Mouse (Mus musculus): Measurements from ENCODE around the gene Cacna1c. TPM values are rescaled to one million over a fixed set of nuclear protein-coding genes. Genes with fewer than 3 reads are reported as not detected.

Gene Cacna1c
- polyA plus RNA-seq, 1 experiment from 2014 or later, result 0.23 TPM

DNA sequence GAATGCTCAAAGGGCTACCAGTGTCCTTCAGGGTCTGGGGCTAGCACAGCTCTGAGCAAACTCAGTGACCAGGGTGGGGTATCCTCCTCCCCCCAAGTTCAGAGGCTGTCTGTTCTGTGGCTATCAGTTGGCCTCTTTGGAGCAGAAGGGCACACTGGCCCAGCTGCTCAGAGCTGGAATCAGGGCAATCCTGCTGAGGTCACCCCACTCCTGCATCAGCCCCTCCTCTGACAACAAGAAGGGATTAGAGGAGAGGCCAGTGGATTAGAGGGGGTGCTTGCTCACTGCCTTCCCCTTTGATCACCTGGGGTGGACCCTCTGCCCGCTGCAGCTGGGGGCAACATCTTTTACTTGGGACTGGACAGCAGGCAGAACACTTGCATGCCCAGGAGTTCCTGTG is 40.0 kb upstream of the Cacna1c start, which contains the start of gene Cacna2d4:
Cacna2d4 (plus strand) TSS at position 286 of the 400 bp plus-strand sequence.
- ATAC-seq, result no peak

DNA sequence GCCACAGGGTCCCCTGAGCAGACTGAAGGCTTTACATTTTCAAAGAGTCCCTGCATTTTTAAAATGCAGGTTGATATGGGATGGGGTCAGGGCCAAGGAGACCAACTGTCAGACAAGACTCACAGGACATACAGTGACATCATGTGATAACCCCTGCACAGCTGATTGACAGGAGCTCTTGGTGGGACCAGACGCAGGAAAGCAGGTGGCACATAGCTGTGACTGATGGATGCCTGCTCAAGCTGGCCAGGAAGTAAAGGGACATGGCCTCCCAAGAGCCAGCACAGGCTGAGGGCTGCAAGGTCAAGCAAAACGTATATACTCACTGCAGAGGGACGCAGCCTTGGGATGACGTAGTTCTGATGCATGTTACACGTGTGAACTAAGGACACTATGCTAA is 39.2 kb upstream of the Cacna1c start:
- H3K27ac ChIP-seq (ENCODE audit: low read depth), result no peak overlapping the region
- no peak overlapping the region for H3K9ac ChIP-seq (replicated peaks)
- H3K36me3 ChIP-seq (replicated peaks; ENCODE audit: insufficient read depth, low read length), result no peaks in the 10 kb centered on the region
- H3K27me3 ChIP-seq (ENCODE audit: insufficient read depth, low read length), result no peaks in the 10 kb centered on the region
- no peak overlapping the region for H3K4me3 ChIP-seq (ENCODE audit: low read depth, low read length)
- DNase-seq (no peak), ATAC-seq (no peak)
- no peak overlapping the region for H3K4me2 ChIP-seq (ENCODE audit: low read depth, low read length)
- WGBS (ENCODE audit: insufficient replicate concordance), result 57% methylated on average over 5 of the region's 5 CpGs
- no peak for TF ChIP-seq EP300 (IDR thresholded peaks at IDR 0.05; ENCODE audit: low read depth)
- TF ChIP-seq CTCF (IDR thresholded peaks at IDR 0.05; ENCODE audit: low read depth), result no peak
- H3K4me1 ChIP-seq (ENCODE audit: insufficient read depth), result no peaks in the 10 kb centered on the region
- no peaks in the 10 kb centered on the region for H3K9me3 ChIP-seq (ENCODE audit: low read length)

More for the DNA sequence above, 40.0 kb upstream of the Cacna1c start, which contains the start of gene Cacna2d4:
- Histone ChIP-seq H3K27me3 (ENCODE audit: insufficient read depth, low read length) (no peaks in the 10 kb centered on the region), H3K4me3 (ENCODE audit: low read depth, low read length) (no peak within 1 kb of the TSS), H3K9me3 (ENCODE audit: low read length) (no peaks in the 10 kb centered on the region), H3K27ac (ENCODE audit: low read depth) (no peak within 1 kb of the TSS), H3K36me3 (replicated peaks; ENCODE audit: insufficient read depth, low read length) (no peaks in the 10 kb centered on the region), H3K4me2 (ENCODE audit: low read depth, low read length) (no peak within 1 kb of the TSS), H3K4me1 (ENCODE audit: insufficient read depth) (no peaks in the 10 kb centered on the region), H3K9ac (replicated peaks) (no peak within 1 kb of the TSS)
- TF ChIP-seq CTCF (IDR thresholded peaks at IDR 0.05; ENCODE audit: low read depth) (no peak), EP300 (IDR thresholded peaks at IDR 0.05; ENCODE audit: low read depth) (no peak)
- no peak for DNase-seq
- WGBS (ENCODE audit: insufficient replicate concordance), result 35% methylated on average over 1 of the region's 1 CpGs

DNA sequence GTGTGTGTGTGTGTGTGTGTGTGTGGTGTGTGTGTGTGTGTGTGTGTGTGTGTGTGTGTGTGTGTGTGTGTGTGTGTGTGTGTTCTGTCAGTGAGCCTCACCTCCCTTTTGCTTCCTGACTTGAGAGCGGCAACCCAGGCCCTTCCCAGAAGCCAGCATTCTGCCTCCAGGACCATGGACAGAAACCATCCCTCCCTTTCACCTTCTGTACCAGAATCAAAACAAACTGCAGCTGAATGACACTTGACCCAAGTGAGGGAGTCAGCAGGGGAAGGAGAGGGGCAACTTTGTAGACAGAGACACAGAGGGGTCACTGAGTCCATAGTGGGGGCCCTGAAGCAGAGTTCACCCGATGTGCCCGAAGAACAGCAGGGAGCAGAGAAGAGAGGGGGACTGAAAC is 36.8 kb upstream of the Cacna1c start:
- Histone ChIP-seq H3K27ac (ENCODE audit: low read depth) (no peak overlapping the region), H3K36me3 (replicated peaks; ENCODE audit: insufficient read depth, low read length) (no peaks in the 10 kb centered on the region), H3K4me1 (ENCODE audit: insufficient read depth) (no peaks in the 10 kb centered on the region), H3K4me3 (ENCODE audit: low read depth, low read length) (no peak overlapping the region), H3K9me3 (ENCODE audit: low read length) (no peaks in the 10 kb centered on the region), H3K9ac (replicated peaks) (no peak overlapping the region), H3K27me3 (ENCODE audit: insufficient read depth, low read length) (no peaks in the 10 kb centered on the region), H3K4me2 (ENCODE audit: low read depth, low read length) (no peak overlapping the region)
- 36% methylated on average over 3 of the region's 3 CpGs for WGBS (ENCODE audit: insufficient replicate concordance)
- no peak for TF ChIP-seq EP300 (IDR thresholded peaks at IDR 0.05; ENCODE audit: low read depth)
- no peak for TF ChIP-seq CTCF (IDR thresholded peaks at IDR 0.05; ENCODE audit: low read depth)
- DNase-seq (peak; percentile 19), ATAC-seq (no peak)

DNA sequence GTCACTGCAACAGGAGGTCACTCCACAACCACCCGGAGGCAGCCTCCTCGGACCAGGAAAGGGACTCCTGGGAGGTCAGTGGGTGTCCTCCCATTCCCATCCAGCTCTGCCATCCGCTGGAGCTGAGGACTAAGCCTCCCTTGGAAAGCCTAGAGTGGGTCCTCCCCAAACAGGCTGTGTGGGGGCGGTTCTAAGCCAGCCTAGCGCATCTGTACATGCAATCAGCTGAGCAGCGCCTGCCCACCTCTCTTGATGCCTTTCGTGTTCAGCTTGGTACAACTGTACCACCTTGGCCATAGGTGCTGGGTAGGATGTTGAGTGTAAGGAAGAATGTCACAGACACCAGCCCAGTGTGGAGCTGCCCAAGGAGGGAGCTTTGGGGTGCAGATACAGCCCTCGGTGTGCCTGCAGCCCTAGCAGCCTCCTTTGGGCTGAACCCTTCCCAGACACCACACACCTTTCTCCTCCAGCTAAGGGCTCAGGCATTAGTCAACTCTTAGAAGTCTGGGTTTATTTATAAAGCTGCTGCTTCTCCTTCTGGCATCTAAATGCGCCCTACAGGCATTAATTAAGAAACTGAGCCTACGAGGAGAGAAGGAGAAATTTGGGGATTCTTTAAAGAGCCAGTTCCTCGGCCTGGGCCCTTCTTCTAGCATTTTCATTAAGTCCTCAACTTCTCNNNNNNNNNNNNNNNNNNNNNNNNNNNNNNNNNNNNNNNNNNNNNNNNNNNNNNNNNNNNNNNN is 32.8 kb upstream of the Cacna1c start:
- no peak overlapping the region for H3K27ac ChIP-seq (ENCODE audit: low read depth)
- no peak overlapping the region for H3K9ac ChIP-seq (replicated peaks)
- TF ChIP-seq EP300 (IDR thresholded peaks at IDR 0.05; ENCODE audit: low read depth), result no peak
- no peak for TF ChIP-seq CTCF (IDR thresholded peaks at IDR 0.05; ENCODE audit: low read depth)
- ATAC-seq, result no peak
- H3K36me3 ChIP-seq (replicated peaks; ENCODE audit: insufficient read depth, low read length), result no peaks in the 10 kb centered on the region
- H3K9me3 ChIP-seq (ENCODE audit: low read length), result no peaks in the 10 kb centered on the region
- H3K4me2 ChIP-seq (ENCODE audit: low read depth, low read length), result no peak overlapping the region
- DNase-seq, result no peak
- no peaks in the 10 kb centered on the region for H3K27me3 ChIP-seq (ENCODE audit: insufficient read depth, low read length)
- WGBS (ENCODE audit: insufficient replicate concordance), result 75% methylated on average over 11 of the region's 11 CpGs
- H3K4me3 ChIP-seq (ENCODE audit: low read depth, low read length), result no peak overlapping the region
- H3K4me1 ChIP-seq (ENCODE audit: insufficient read depth), result no peaks in the 10 kb centered on the region

DNA sequence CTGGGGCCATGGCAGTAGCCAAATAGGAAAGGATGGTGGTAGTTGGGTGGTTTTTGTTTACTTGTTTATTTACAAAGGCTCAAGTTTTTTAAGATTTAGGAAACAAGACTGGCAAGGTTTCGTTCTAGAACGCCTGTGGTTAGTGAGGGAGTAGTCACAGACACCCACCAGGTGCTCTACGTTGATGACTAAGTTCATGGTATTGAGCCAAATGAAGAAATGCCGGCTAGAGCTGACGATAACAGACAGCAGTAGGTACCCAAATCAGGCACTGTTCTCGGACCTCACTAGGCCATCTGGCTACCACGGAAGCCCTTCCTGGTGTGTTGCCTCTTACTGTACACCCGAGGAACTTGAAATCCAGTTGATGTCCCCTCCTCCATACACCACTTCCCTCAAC is 30.8 kb upstream of the Cacna1c start:
- Histone ChIP-seq H3K4me3 (ENCODE audit: low read depth, low read length) (no peak overlapping the region), H3K9me3 (ENCODE audit: low read length) (no peaks in the 10 kb centered on the region), H3K27ac (ENCODE audit: low read depth) (no peak overlapping the region), H3K4me2 (ENCODE audit: low read depth, low read length) (no peak overlapping the region), H3K9ac (replicated peaks) (no peak overlapping the region), H3K4me1 (ENCODE audit: insufficient read depth) (no peaks in the 10 kb centered on the region), H3K36me3 (replicated peaks; ENCODE audit: insufficient read depth, low read length) (no peaks in the 10 kb centered on the region), H3K27me3 (ENCODE audit: insufficient read depth, low read length) (no peaks in the 10 kb centered on the region)
- no peak for ATAC-seq
- no peak for DNase-seq
- WGBS (ENCODE audit: insufficient replicate concordance), result 70% methylated on average over 8 of the region's 8 CpGs
- TF ChIP-seq CTCF (IDR thresholded peaks at IDR 0.05; ENCODE audit: low read depth), result no peak
- TF ChIP-seq EP300 (IDR thresholded peaks at IDR 0.05; ENCODE audit: low read depth), result no peak

DNA sequence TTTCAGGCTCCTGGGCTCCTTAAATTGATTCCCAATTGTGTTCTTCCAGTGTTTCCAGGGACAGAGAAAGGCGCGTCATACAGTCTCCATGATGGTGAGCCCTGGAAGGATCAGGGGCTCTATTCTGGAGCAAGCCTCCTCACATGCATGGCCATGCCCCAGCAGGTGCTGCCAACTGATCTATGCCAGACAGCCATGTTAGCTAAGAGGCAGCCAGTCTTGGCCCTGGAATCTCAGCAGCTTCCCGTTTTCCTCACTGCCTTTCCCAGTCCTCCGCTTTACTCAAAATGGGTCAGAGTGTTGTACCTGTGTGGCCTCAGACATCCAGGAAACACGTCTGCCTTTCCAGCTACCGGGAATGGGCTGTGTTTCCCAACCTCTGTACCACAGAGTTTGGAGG is 29.5 kb upstream of the Cacna1c start:
- TF ChIP-seq EP300 (IDR thresholded peaks at IDR 0.05; ENCODE audit: low read depth), result no peak
- no peak for TF ChIP-seq CTCF (IDR thresholded peaks at IDR 0.05; ENCODE audit: low read depth)
- 83% methylated on average over 6 of the region's 6 CpGs for WGBS (ENCODE audit: insufficient replicate concordance)
- H3K27me3 ChIP-seq (ENCODE audit: insufficient read depth, low read length), result no peaks in the 10 kb centered on the region

More for the DNA sequence above, 29.5 kb upstream of the Cacna1c start:
- Histone ChIP-seq H3K9me3 (ENCODE audit: low read length) (no peaks in the 10 kb centered on the region), H3K4me1 (ENCODE audit: insufficient read depth) (no peaks in the 10 kb centered on the region), H3K4me3 (ENCODE audit: low read depth, low read length) (no peak overlapping the region), H3K27ac (ENCODE audit: low read depth) (no peak overlapping the region), H3K36me3 (replicated peaks; ENCODE audit: insufficient read depth, low read length) (peaks cover 4% of the 10 kb centered on the region), H3K9ac (replicated peaks) (no peak overlapping the region), H3K4me2 (ENCODE audit: low read depth, low read length) (no peak overlapping the region)
- ATAC-seq (no peak), DNase-seq (no peak)

Measured in liver, postnatal 0 days (tissue).